Mouse (Mus musculus) retina, postnatal 1 day (tissue): ENCODE data around the gene Pde11a.

Experiments
- DNase-seq: peaks from one replicate; pipeline ENCODE4 v3.0.0-alpha.2; 2012

Pde11a gene

GRCm38 (mm10) chr2:76050092-76050491 lies 288.5 kb downstream of the Pde11a start:
- DNase-seq: no peak

DNA sequence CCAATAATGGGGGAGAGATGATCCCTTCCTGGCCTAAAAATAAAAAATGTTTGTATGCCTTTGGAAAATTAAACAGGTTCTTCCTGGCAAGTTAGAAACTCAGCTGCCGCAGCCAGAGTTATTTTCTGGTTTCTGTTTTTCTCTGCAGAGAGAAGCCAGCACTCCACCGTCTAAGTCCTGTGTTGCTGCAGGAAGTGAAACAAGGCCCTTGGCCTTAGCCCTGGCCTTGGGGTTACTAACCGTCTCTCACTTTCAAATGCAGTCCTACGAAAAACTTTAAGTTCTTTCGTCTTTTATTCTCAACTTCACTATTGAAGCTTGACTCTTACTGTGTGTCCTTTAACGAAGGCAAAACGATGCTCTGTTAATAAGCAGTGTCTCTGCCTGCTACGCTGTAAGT lies 289.0 kb downstream of the Pde11a start:
- no peak for DNase-seq

- no peak for DNase-seq
These were observed 290.8 kb downstream of the Pde11a start for GRCm38 (mm10) chr2:76047740-76048139.

- DNase-seq: no peak
These were observed 296.4 kb downstream of the Pde11a start for GRCm38 (mm10) chr2:76042210-76042609.

GRCm38 (mm10) chr2:76040116-76040515 lies 298.5 kb downstream of the Pde11a start:
- DNase-seq: no peak

- peak; percentile 77 for DNase-seq
These were observed 308.5 kb downstream of the Pde11a start for GRCm38 (mm10) chr2:76030080-76030479.

DNA sequence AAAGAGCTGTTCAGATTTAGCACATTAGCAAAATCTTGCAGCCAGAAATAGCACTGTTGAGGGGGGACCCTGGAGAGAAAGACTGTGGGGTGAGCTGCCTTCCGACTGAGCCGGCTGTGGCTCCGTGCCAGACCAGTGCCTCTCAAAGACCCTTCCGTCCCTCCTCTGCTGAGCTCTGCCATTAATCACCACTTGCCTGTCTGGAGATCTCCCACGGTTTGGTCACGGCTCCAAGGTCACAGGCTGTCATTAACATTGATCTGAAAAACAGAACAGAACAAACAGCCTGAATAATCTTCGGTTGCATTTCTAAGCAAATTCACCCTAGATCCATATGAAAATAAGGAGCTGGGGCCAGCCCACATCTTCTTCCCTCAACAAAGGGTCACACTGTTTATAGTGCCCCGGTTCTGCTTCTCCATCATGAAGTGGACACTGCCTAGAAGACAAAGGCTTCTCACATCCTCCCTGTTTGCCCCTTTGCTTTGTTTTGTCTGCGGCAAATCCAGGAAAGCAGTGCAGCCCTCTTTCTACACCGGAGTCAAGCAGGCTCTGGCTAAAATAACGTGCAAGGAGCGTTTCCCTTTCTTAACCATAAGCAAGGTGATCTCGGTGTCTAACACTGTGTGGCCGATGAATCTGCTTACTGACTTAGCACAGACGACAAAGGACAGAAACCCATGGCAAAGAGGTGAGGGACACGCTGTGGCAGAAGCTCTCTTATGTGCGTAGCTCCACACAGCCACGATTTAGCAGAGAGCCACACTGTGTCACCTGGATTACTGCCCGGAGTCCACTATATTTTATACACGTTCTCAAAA lies 309.3 kb downstream of the Pde11a start:
- peak; percentile 81 for DNase-seq

DNA sequence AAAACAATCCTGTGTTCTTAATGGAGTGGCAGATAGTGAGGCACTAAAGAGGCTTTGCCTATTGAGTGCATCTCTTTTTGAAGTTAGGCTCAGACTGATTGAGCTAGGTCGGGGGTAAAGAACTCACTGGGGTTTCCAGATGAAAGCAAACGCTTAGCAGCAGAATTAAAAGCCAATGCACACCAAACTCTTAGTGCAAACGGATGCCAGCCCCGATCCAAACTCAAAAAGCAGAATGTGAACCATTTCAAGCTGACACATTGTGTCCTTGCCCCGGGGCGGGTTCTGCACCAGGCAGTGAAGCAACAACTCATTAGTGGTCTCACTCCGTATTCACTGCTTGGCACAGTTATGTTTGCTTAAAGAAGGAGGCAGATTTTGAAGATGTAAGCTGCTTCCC lies 321.7 kb downstream of the Pde11a start:
- DNase-seq: peak; percentile 70

DNA sequence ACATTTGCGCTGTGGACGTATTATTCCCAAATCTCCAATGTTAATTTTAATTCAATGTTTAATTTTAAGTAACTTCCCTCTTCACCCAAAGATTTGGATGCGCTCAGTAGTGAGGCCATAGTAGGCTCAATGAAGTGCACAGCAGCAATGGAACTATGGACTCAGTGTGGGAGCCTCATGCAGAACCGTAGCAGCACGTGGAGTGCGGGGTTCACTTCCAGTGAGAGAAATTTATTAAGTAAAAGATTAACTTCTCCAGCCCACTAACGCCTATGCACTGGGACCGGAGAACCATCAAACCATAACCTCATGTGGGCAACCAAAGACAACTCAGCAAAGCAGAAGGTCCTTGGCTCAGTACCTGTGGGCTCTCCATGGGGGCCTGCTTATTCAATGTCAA lies 322.4 kb downstream of the Pde11a start:
- DNase-seq: no peak

DNA sequence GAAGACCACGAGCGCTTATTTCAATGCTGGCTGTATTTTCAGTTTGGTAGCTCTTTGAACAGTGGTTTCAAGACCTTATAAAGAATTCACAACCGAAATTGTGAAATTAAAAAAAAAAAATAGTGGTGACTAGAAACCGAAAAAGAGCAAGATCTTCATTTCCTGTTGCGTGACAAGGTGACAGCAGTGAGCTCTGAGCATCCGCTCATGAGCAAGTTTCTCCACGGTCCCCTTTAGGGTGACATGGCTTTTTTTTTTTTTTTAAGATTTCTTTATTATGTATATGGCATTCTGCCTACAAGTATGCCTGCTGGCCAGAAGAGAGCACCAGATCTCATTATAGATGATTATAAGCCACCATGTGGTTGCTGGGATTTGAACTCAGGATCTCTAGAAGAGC lies 323.1 kb downstream of the Pde11a start:
- DNase-seq: no peak

GRCm38 (mm10) chr2:76014659-76015058 lies 323.9 kb downstream of the Pde11a start:
- DNase-seq: no peak

DNA sequence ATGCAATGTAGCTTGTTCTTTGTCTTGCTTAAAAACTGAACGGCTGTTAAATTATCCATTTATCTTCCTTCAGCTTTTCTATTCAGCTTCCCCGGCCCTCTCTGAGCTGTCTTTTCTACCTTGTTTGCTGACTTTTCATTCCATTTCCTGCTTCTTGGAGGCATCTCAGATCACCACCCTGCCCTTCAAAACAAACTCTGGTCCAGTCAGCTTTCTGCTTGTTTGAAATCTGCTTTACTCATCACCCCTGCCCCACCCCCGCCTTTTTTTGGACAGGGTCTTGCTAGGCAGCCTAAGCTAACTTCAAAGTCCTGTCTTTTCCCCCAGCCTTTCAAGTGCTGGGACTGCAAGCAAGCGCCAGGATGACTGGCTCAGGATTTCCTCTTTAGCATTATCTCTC lies 332.4 kb downstream of the Pde11a start:
- no peak for DNase-seq

DNA sequence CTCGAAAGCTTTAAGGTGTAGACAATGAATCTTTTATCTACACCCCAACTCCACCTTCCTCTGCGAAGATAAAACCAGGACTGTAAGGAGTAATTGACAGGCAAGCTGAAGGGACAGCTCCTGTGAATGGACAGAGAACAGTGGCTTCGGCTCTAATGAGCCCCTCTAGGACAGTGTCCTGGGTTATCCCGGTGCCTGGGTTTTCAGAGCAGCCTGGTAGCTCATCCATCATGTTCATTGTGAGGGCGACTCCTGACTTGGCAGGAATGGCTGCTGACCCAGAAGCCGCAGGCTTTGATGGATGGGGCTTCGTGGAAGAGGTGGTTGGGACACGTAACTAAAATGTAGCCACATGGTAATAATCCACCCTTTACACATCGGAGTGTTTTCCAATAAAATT lies 335.7 kb downstream of the Pde11a start:
- DNase-seq: no peak

DNA sequence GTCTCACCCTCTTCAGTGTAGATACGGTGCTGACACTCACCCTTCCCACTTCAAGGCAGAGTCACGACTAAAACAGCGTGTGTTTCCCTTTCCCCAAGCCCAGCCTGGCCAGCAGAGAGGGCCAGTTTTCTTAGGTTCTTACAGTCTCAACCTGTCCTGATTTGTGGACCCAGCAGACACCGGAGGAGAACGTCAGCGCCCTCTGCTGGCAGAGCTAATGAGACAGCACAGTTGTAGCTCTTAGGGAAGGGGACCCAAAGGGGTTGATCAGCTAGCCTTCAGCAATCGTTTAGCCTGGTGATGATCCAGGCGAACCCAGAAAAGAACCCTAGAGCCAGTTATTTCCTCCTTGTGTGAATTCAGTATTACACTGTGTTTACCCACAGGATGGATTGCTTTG lies 337.2 kb downstream of the Pde11a start:
- peak; percentile 57 for DNase-seq

DNA sequence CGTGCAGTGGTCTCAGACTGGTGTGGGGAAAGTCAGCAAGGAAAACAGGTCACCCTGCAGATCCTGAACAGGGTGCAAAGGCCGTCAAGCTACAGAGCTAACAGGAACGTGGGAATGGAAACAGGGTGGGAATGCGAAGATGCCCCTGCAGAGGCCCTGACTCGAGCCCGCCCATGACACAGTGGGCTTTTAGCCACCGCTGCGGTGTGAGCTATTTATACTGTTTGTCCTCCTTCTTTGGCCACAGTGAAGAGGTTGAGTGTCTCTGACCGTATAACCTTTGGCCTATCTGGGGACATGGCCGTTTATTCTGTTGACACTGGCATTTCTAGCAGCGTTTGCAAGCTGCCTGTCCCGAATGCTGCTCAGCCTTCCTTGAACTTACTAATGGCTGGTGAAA lies 338.9 kb downstream of the Pde11a start:
- DNase-seq: no peak

GRCm38 (mm10) chr2:75998692-75999091 lies 339.9 kb downstream of the Pde11a start:
- peak; percentile 32 for DNase-seq

- DNase-seq: no peak
These were observed 340.8 kb downstream of the Pde11a start for GRCm38 (mm10) chr2:75997726-75998125.

DNA sequence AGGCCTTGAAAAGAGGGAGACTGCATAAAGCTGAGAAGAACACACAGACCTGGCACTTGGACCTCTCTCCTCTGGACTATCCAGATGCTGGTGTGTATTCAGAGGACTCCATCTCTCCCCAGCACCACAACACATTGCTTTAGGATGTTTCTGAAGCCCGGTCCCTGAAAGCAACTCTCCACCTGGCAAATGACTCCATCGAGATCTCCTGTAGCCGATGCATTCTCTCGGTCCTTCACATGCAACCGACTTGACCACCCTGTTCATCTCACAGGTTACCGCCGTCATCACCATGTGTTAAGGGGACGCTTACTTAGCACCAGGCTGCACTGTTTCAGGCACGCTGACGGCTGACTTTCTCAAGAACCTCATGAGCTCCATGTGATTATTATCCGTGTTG lies 343.7 kb downstream of the Pde11a start:
- DNase-seq: no peak

DNA sequence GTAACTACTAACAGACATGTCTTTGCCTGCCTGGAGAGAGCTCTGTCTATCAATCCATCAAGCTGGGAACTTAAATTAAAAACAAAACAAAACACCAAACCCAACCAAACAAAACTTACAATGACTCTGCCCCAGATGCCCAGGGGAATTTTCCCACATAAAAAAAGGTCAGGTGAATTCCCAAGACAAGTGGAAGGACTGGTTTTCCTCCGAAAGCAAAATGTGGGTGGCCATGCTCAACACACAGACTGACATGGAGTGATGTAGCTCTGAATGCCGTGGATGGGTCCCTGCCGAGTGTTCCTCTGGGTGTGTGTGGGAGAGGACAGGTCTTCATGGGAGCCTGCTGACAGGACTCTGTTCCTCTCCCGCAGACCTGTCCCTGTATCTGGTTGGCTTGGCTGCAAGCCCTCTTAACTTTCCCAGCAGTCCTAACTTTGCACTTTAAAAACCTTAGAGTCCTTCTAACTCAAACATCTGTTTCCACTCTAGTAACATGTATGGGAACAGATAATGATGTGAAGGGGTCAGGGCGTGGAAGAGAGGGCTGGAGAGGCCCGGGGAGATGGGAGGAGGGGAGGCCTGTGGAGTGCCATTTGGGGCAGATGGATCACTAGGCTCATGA lies 346.9 kb downstream of the Pde11a start:
- DNase-seq: no peak

DNA sequence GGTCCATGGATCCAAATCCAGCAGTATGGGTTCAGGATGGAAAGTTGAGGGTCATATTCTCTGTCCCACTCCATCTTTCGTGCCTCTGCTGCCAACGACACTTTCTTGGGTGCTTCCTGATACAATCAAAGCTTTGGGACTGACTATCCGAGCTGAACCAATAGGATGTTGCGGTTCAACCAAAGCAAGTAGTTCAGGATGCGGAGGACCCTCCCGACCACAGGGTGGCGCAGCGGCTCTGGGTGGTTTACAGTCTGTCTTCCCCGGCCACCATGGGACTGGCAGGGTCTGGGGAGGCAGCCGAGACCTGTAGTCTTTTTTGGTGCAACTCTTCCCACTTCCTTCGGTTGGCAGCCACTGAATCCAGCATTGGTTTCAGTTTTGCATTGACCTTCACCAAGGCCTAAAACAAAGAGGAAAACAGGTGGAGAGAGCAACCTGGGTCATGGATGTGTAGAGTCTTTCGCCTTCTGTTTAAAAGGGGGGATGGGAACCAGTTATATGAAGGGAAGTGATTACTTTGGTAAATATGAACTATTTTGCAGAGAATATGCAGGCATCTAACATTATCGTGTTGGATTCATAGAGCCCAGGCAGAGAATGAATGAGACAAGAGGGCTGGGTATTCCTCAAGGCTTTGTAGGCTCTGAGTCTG lies 347.6 kb downstream of the Pde11a start:
- peak; percentile 75 for DNase-seq

DNA sequence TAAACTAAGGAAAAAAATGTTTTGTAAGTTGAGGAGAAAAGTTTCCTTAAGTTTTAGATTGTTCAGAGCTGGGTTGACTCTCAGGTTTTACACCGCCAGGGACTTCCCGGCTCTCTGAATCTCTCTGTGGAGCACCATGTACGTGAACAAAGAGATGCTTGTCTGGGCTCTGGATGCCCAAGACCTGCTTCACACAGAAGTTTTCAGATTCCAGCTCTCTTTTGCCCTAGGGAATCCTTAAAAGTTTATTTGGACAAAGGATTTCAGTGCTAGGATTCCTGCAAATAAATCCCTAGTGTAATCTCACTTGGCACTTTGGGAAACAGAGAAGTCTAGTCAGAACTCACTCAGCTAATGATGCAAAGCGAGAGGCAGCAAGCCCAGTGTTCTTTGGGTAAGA lies 348.9 kb downstream of the Pde11a start:
- no peak for DNase-seq

GRCm38 (mm10) chr2:75988779-75989363 lies 349.7 kb downstream of the Pde11a start:
- no peak for DNase-seq

- DNase-seq: no peak
These were observed 350.2 kb downstream of the Pde11a start for GRCm38 (mm10) chr2:75988378-75988777.

- DNase-seq: no peak
These were observed 350.8 kb downstream of the Pde11a start for GRCm38 (mm10) chr2:75987739-75988138.
